Mouse (Mus musculus) hindbrain, embryonic 10.5 days (tissue): ENCODE results near the gene Med18. TPM values are rescaled to one million over a fixed set of nuclear protein-coding genes. Genes with fewer than 3 reads are reported as not detected.
"Not testable (repeated sequence)": the region's sequence is repeated elsewhere in the genome, so short reads cannot be mapped to it uniquely, and the experiment has no call there.

Experiments
- DNase-seq: peaks from one replicate; pipeline ENCODE4 v3.0.0-alpha.2; 2017; ENCODE audit warnings: low spot score
- H3K27ac ChIP-seq: fragments of 300-500 bp; sonication (generic); 2 replicates; pipeline ENCODE4 v1.5.1; 2016; ENCODE audit warnings: mild to moderate bottlenecking, moderate library complexity
- H3K27me3 ChIP-seq: fragments of 300-500 bp; sonication (generic); 2 replicates; pipeline ENCODE4 v1.6.1; 2016; ENCODE audit warnings: mild to moderate bottlenecking; ENCODE audit not compliant: poor library complexity, insufficient read depth, severe bottlenecking
- H3K36me3 ChIP-seq: fragments of 300-500 bp; sonication (generic); 2 replicates; pipeline ENCODE4 v1.6.1; 2016; ENCODE audit warnings: mild to moderate bottlenecking, moderate library complexity
- H3K4me1 ChIP-seq: fragments of 300-500 bp; sonication (generic); replicated peaks from 2 replicates; pipeline ENCODE4 v1.6.1; 2016; ENCODE audit warnings: mild to moderate bottlenecking
- H3K4me3 ChIP-seq: fragments of 300-500 bp; sonication (generic); 2 replicates; pipeline ENCODE4 v1.5.1; 2016; ENCODE audit warnings: mild to moderate bottlenecking, moderate library complexity
- H3K9me3 ChIP-seq: fragments of 300-500 bp; sonication (generic); 2 replicates; pipeline ENCODE4 v1.6.1; 2016; ENCODE audit warnings: mild to moderate bottlenecking, moderate library complexity
- WGBS: fragments of 180-500 bp; shearing (Covaris S2); methylation state at CpG from one replicate; pipeline ENCODE4 v1.1.7; 2016; 5-methylcytosine and 5-hydroxymethylcytosine counted together
- polyA plus RNA-seq: library from polyadenylated mRNA; unstranded; fragments of >200 nt; fragmentation: Nextera tagmentation; extraction: Ambion mirVana; gene quantifications from 2 replicates; pipeline ENCODE4 v1.2.1, GENCODE M21; 2016

Gene Med18
- polyA plus RNA-seq, 1 experiment from 2014 or later: 29.0 TPM

DNA sequence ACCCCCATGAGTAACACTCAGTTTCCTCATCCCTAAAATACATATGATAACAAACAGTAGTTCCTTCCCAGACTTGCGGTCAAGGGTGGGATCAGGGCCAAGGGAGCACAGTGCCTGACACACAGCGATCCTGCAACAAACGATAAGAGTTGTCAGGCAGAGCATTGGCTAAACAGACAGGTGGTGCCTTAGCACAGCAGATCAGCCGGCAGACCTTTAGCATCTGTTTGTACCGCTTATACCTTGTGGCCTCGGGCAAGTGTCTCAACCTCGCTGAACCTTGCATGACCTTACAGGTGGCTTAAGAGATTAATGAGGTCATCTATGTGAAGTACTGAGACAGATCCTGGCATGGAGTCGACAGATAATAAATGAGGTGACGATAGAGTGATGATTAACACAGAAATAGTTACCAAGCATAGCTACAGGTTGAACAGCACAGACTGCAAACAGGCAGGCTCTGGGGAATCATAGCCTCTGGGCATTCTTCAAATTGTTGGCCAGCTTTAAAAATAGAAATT, 35.6 kb downstream of the Med18 start:
- 71% methylated on average over 9 of the region's 9 CpGs for WGBS
- H3K27me3 ChIP-seq: no peaks in the 10 kb centered on the region

DNA sequence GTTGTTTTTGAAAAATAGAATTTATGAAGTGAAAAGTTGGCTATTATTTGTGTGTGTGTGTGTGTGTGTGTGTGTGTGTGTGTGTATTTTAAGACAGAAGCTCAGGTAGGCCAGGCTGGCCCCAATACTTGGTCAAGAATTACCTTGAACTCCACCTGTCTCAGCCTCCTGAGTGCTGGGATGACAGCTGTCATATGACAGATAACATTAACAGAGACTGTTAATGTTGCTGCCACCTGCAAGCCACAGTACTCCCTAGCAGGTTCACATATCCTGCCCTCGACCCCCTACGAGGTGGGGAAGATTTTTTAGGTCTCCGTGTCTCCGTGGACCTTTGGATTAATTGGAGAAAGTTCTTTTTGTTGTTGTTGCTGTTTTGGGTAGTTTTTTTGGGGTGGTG, 36.2 kb downstream of the Med18 start:
- Histone ChIP-seq H3K9me3 (no peaks in the 10 kb centered on the region), H3K27ac (no peak overlapping the region), H3K27me3 (no peaks in the 10 kb centered on the region), H3K4me1 (0 out of 2 replicates have a peak, but pooled peaks cover 3% of the 10 kb centered on the region), H3K4me3 (no peak overlapping the region), H3K36me3 (no peaks in the 10 kb centered on the region)
- WGBS: 81% methylated on average over 4 of the region's 4 CpGs
- no peak for DNase-seq

More for the DNA sequence above, 35.6 kb downstream of the Med18 start:
- H3K36me3 ChIP-seq: no peaks in the 10 kb centered on the region
- DNase-seq: no peak
- no peak overlapping the region for H3K27ac ChIP-seq
- H3K4me3 ChIP-seq: no peak overlapping the region
- H3K9me3 ChIP-seq: no peaks in the 10 kb centered on the region
- peaks cover 2% of the 10 kb centered on the region for H3K4me1 ChIP-seq

DNA sequence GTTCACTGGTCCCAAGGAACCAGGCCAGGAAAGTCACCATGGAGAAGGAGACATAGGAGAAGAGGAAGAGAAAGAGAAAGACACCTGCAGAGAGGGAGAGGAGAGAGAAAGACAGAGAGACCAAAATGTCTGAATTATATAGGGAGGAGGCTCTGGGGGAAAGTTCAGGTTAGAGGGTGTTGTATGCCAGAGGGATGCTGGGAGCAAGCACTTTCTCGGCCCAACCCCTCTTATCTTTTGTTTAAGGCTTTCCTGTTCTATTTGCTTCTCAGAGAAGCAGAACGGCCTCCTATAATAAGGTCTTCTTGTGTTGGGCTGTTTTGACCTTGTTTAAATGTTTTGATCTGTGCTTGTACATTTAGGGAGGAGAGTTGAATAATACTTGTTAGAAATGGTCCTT, 37.7 kb downstream of the Med18 start:
- Histone ChIP-seq H3K4me3 (no peak overlapping the region), H3K27me3 (no peaks in the 10 kb centered on the region), H3K36me3 (no peaks in the 10 kb centered on the region), H3K27ac (no peak overlapping the region), H3K4me1 (peaks cover 8% of the 10 kb centered on the region), H3K9me3 (no peaks in the 10 kb centered on the region)
- 72% methylated on average over 2 of the region's 2 CpGs for WGBS
- no peak for DNase-seq

DNA sequence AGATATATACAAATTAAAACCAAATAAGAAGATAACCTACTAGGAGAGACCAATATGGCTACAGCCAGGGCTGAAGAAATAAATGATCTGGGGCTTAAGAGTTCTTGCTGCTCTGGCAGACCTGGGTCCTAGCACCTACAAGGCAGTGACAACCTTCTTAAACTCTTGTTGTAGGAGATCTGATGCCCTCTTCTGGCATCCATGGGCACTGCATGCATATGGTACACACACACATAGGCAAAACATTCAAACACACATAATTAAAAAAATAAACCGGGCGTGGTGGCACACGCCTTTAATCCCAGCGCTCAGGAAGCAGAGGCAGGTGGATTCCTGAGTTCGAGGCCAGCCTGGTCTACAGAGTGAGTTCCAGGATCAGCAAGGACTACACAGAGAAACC, 39.0 kb downstream of the Med18 start:
- no peaks in the 10 kb centered on the region for H3K36me3 ChIP-seq
- whole genome bisulfite sequencing: 95% methylated on average over 5 of the region's 5 CpGs

DNA sequence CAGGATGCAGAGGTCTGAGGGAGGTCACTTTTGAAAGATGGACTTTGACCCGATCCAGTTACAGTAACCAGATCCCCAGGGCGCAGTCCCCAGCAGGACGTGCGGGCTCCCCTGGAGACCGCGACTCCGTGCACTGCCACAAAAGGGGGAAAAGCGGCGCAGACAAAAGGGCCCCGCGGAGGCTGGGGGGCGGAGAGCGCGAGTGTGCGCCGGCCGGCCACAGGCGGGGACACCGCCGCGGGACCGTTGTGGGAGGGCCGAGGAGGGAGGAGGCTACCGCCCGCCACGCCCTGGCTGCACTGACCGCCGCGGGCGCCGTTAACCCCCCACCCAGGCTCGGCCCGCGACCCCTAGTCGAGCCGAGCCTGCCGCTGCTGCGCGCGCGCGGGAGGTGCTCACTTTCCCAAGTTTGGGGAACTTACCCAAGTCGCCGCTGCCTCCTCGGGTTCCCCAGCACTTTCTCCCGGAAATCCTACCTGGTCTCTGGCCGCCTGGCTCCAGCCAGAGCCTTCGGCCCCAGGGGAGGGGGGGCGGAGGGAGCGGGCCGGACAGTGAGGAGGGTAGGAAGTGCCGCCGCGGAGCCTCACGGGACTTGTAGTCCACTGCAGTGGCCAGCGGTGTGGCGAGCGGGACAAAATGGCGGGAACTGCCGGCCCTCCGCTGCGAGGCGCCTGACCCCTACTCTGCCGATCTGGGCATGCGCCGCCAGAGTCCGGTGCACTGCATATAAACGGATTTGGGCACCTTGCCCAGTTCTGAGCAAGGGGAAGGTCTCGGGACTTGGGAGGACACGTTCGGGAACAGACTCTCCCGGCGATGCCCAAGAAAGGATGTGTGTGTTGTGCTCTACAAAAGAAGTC, 41.6 kb downstream of the Med18 start, which contains the start of gene Phactr4:
Gene Phactr4, minus strand, starts transcription at position 567 of the 860 bp plus-strand sequence.
- Histone ChIP-seq H3K4me1 (peaks cover 19% of the 10 kb centered on the region), H3K36me3 (no peaks in the 10 kb centered on the region; the same call in 1 of the 2 replicates), H3K4me3 (peak within 1 kb of the TSS; percentile 82), H3K27me3 (no peaks in the 10 kb centered on the region), H3K27ac (peak within 1 kb of the TSS; percentile 98), H3K9me3 (no peaks in the 10 kb centered on the region)
- WGBS: under 1% methylated on average over 73 of the region's 73 CpGs
- DNase-seq: peak; percentile 98

More for the DNA sequence above, 39.0 kb downstream of the Med18 start:
- H3K4me1 ChIP-seq: peaks cover 19% of the 10 kb centered on the region
- H3K27ac ChIP-seq: no peak overlapping the region
- H3K4me3 ChIP-seq: no peak overlapping the region
- no peak for DNase-seq
- no peaks in the 10 kb centered on the region for H3K27me3 ChIP-seq
- H3K9me3 ChIP-seq: no peaks in the 10 kb centered on the region

DNA sequence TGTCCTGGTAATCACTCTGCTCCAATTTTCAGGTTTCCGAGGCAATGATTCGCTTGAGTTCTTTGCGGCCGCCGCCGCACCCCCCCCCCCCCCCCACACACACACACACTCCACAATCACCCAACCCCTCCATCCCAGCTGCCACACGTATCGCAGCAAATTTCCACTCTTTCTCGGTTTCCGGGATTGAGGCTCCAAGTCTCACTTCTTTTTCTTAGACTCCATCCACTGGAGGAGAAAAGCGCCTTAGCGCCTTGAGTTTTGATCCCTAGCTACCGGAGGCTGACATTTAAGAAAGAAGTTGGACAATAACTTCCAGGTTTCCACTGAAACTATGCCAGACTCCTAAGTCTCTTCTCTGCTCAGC, 42.2 kb downstream of the Med18 start:
- Histone ChIP-seq H3K27me3 (no peaks in the 10 kb centered on the region), H3K4me1 (peaks cover 19% of the 10 kb centered on the region), H3K4me3 (peak overlapping the region; percentile 82), H3K27ac (peak overlapping the region; percentile 98), H3K9me3 (no peaks in the 10 kb centered on the region), H3K36me3 (no peaks in the 10 kb centered on the region; the same call in 1 of the 2 replicates)
- under 1% methylated on average over 13 of the region's 13 CpGs for WGBS
- no peak for DNase-seq

DNA sequence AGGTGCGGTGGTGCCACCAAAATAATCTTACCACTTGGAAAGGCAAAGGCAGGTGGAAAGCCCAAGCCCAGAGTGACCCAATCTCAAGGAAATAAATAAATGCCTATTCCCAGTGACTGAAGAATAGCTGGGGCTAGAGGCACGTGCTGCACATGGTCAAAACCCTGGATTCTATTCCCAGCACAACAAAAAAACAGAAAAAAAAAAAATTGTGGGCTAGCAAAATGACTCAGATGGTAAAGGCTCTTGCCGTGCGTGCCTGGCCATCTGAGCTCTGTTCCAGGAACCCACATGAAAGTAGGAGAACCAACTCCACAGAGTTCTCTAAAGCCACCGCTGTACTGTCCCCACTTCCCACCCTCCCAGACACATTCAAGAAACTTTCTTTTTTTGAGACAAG, 43.2 kb downstream of the Med18 start:
- Histone ChIP-seq H3K9me3 (no peaks in the 10 kb centered on the region), H3K4me1 (peaks cover 19% of the 10 kb centered on the region), H3K4me3 (peak overlapping the region; percentile 82), H3K27me3 (no peaks in the 10 kb centered on the region), H3K27ac (no peak overlapping the region), H3K36me3 (peaks cover 3% of the 10 kb centered on the region; the same call in 1 of the 2 replicates)
- DNase-seq: no peak
- WGBS: 88% methylated on average over 5 of the region's 5 CpGs

DNA sequence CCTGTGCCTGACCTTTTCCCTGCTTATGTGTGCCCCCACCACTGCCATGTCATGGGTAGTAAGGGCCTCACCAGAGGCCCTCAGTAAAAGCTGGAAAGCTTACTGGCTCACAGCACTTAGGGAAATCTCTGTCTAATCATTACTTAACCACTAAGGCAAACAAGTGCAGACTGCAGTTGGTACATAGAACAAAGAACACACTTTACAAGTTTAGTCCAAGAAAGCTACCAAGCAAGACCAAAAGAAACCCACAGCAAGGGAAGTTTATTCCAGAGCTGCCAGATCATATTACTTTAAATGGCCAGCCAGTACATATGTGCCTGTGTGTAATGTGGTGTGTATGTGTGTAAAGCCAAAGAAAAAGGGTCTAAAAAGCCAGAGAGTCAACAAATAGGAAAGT, 47.8 kb downstream of the Med18 start:
- no peak for DNase-seq
- Histone ChIP-seq H3K4me3 (no peak overlapping the region), H3K27ac (no peak overlapping the region), H3K9me3 (no peaks in the 10 kb centered on the region), H3K4me1 (peaks cover 10% of the 10 kb centered on the region), H3K36me3 (peaks cover 16% of the 10 kb centered on the region), H3K27me3 (no peaks in the 10 kb centered on the region)

DNA sequence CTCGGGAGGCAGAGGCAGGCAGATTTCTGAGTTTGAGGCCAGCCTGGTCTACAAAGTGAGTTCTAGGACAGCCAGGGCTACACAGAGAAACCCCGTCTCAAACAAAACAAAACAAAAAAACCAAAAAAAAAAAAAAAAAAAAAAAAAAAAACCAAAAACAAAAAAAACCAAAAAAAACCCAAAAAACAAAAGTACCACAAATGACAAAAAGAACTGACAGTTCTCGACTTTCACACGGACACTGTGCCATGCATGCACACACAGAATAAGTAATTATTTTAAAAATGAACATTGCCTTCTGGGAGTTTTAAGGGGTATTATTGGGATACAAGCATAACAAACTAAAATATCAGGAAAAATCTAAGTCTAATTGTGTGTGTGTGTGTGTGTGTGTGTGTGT, 50.5 kb downstream of the Med18 start:
- WGBS: 94% methylated on average over 4 of the region's 4 CpGs
- H3K4me3 ChIP-seq, H3K4me1 ChIP-seq, H3K27me3 ChIP-seq, H3K27ac ChIP-seq, H3K9me3 ChIP-seq, DNase-seq: not testable (repeated sequence)
- peaks cover 21% of the 10 kb centered on the region for H3K36me3 ChIP-seq

DNA sequence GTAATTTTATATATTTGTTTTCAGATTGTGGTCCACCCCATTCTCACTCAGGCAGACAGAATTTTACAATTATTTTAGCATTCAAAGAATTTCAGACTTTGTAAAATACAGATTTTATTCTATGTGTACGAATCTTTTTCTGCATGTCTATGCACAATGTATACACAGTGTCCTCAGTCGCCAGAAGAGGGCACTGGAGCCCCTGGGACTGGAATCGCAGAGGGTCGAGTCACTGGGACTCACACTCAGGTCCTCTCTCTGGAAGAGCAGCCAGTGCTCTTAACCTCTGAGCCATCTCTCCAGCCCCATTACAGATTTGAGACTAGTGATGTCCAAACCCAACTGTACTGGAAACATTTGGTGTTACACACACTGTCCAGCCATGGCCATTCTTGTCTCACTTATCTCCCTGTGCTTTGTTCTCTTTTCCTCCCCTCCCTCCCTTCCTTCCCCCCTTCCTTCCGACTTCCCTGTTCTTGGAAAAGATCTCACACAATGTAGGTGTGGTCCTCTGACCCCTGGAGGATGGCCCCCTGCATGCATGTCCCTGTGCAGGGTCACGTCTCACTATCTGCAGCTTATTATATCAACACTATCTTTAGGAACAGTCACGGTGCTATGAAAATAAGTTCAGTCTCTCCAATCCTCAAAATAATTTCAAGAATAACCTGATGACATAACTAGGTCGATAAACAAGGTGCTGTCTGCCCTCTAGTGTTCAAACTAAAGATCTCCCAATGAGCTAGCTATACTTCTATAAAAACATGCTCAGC, 52.2 kb downstream of the Med18 start:
- 62% methylated on average over 8 of the region's 8 CpGs for WGBS
- no peak for DNase-seq

DNA sequence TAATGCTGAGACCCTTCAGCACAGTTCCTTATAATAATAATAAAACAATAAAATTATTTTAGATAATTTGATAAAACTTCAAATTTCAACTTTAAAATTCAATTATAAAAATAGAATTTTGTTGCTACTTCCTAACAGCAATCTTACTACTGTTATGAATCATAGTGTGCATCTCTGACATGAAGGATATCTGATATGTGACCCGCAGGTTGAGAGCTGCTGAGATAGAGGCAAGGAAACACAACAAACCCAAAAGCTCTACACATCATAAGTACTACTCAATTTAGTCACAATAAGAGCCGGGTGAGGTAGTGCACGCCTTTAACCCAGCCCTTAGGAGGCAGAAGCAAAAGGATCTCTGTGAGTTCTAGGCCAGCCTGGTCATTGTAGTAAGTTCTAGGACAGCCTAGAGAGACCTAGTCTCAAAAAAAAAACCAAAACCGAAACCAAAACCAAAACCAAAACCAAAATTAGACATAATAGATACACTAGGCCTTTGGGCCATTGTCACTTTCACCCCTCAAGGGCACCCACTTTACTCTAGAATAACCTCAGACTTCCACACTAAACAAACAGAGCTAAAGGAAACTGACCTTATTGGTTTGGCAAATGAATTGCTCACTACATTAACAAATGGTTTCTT, 54.0 kb downstream of the Med18 start:
- DNase-seq: no peak
- Histone ChIP-seq H3K4me3 (no peak overlapping the region), H3K27me3 (no peaks in the 10 kb centered on the region), H3K4me1 (peaks cover 8% of the 10 kb centered on the region; the same call in 1 of the 2 replicates), H3K9me3 (no peaks in the 10 kb centered on the region), H3K27ac (no peak overlapping the region), H3K36me3 (peaks cover 24% of the 10 kb centered on the region)
- 94% methylated on average over 4 of the region's 4 CpGs for WGBS

More for the DNA sequence above, 52.2 kb downstream of the Med18 start:
- Histone ChIP-seq H3K4me1 (peaks cover 5% of the 10 kb centered on the region; the same call in 1 of the 2 replicates), H3K36me3 (peaks cover 21% of the 10 kb centered on the region), H3K27ac (no peak overlapping the region), H3K9me3 (no peaks in the 10 kb centered on the region), H3K4me3 (no peak overlapping the region), H3K27me3 (no peaks in the 10 kb centered on the region)
